Mouse (Mus musculus): Measurements from ENCODE around the gene Appbp2. TPM values are rescaled to one million over a fixed set of nuclear protein-coding genes. Genes with fewer than 3 reads are reported as not detected.
"Not testable (repeated sequence)": the region's sequence is repeated elsewhere in the genome, so short reads cannot be mapped to it uniquely, and the experiment has no call there.

The Appbp2 gene
- total RNA-seq, 2 experiments from 2014 or later = 51.5 to 52.7 TPM

DNA sequence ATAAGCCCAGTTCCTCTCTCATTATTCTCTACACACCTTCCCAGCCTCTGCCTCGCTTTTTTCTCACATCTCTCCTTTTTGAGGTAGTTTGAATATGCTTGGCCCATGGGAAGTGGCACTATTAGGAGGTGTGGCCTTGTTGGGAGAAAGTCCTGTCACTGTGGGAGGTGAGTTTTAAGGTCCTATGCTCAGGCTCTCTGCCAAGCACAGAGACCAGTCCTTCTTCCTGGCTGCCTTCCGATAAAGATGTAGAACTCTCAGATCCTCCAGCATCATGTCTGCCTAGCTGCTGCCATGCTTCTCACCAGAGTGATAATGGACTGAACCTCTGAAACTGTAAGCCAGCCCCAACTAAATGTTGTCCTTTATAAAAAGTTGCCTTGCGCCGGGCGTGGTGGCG lies 12.4 kb downstream of the Appbp2 start:
- no peak for DNase-seq

DNA sequence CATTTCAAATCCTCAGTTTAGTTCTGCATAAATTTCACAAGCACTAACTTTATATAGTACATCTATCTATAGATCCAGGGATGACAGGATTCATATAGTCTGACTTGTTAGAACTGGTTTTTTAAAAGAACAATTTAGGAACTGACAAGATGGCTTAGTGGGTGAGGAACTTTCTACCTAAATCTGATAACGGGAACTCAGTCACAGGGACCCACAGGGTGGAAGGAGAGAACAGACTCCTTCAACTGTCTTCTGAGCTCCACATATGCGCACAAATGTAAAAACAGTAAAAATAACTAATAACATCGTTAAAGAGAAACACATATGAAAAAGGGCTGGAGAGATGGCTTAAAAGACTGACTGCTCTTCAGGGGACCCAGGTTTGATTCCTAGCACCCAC lies 15.9 kb downstream of the Appbp2 start:
- DNase-seq = no peak

DNA sequence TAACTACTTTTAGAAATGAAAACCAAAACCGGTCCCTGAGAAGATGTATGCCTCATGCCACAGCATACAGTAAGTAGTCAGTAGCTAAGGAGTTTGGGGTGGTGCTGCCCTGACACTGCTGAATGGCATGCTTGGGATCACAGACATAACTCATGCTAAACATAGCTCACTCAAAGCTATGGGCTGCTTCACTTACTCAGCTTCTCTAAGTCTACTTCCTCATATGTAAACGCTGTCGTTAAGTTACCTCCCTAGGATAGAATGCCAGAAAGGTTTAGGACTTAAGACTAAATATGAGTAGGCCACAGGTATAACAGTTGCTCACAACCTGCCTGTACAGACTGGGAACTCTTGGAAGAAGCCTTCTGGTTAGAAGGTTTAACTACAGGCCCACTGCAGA lies 20.3 kb downstream of the Appbp2 start:
- no peak for DNase-seq

DNA sequence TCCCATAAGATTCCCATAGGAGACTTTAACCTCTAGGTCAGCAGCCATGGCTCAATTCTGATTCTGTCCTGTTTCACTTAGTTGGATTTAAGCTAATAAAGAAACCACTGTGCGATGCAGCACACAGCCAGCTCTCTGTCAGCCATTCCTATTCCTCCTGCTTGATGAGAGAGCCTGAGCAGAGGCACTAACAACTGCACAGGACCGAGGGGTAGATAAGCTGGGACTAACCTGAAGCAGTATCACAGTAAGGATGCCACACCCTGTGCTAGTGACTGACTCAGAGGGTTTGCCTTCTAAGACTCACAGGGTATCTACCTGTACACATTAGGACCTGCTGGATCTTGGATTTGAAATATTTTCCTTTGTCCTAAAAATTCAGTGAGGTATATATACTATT lies 21.7 kb downstream of the Appbp2 start:
- DNase-seq = no peak

DNA sequence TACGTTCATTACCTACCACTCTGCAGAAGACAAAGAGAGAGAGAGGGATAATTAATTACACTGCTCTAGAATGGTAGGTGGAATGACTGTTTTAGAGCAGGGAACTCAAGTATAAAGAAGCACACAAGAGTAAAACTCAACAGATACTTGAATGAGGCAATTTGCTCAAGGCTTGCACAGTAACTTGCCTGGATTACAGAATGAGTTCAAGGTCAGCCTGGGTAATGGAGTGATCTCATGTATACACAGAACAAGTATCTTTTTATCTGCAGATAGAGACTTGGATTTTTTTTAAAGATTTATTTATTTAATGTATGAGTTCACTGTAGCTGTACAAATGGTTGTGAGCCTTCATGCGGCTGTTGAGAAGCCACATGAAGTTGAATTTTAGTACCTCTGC lies 23.8 kb downstream of the Appbp2 start:
- no peak for DNase-seq

DNA sequence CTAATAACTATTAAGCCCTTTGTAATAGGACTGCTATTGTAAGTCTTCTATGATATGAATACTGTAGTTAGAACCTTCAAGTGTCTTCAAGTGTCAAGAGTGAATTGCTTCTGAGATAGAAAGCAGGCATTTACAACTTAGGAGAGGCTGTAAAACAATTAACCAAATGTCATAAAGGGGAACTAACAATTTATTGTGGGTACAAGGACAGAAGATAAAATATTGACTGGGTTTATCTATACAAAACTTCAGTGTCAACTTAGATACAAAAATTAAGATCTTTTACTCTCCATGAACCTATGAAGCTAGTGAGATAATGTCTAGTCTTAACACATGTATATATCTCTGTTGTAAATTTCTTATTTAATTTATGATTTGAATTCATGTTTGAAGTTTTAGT lies 28.7 kb downstream of the Appbp2 start:
- DNase-seq = no peak

DNA sequence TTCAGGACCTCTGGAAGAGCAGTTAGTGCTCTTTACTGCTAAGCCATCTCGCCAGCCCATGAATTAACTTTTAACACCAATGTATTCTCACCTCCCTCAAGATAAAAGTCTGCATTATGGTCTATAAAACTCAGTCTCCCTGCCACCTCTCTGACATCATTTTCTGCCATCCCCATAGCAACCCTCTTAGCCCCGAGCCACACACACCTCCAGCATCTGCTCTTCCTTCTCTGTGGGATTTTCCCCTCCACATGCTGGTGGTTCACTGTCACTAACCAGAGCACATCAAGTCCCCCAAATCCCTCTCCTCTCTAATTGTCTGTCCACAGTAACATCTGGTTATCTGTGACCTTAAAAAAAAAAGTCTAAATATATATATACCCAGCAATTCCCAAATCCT lies 36.0 kb downstream of the Appbp2 start:
- no peak for DNase-seq

DNA sequence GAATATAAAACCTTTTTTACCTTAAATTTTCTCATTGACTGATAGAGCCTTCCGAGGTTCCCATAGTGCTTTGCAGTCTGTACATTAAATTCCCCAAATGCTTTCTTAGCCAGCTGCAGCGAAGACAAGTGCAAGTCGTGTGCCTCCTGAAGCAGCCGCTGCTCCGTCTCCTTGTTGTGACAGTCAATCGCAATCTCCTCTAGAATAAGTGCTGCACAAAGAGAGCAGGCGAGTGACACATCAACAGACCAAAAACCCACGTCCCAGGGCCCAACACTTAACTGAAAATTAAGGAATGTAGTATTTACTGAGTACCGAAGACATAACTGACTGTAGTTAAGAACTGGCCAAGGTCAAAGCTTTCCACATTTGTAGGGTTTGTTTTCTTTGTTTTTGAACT lies 38.9 kb downstream of the Appbp2 start:
- DNase-seq = no peak

DNA sequence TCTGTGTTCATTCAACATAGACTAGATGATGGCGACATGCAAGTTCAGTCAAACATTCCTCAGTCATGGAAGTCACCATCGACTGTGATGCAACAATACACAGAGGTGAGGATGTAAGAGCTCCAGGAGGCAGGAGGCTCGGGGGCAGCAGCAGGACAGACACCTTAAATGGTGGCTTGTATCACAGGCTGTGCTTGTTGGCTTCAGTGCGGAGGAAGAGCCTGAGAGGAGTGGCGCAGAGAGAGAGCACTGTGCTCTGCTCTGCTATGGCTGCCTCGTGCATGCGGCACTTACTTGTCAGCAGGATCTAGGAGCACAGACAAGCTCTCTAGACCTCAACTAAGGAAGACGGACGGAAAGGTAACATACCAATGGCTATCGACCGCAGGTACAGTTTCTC lies 40.7 kb downstream of the Appbp2 start:
- no peak for DNase-seq

DNA sequence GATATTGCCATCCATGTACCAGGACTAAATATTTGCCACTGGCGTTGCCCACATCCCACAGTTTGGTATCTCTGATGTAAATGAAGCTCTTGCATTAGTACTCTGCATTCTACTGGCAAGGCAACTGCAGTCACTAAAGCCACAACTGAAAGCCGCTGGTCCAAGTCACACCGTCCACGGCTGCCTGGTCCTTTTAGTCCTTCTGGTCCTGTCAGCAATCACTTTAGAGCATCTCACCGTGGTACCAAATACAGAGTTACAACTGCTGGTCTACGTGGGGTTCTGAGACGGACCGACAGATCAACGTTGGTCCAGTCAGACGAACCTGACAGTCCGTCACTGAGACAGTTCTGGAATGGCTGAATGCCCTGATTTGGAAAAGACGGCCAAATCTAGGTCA lies 44.2 kb downstream of the Appbp2 start:
- DNase-seq = no peak

DNA sequence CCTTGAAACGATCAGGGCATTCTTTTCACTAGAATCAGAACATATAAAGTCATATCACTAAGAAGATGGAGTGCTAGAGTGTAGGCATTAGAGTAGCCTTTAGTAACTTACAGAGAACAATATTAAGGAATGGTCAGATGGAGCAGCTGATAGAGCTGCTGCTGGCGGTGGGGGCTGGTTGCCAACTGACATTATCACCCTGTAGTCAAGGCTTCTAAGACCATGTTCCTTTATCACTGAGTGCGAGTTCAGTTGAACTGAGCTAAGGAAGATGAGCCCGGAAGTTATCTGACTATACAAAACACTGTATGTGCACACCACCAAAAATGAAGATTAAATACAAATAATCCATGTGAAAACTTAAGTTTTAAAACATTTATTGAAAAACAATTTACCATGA lies 45.8 kb downstream of the Appbp2 start:
- no peak for DNase-seq

DNA sequence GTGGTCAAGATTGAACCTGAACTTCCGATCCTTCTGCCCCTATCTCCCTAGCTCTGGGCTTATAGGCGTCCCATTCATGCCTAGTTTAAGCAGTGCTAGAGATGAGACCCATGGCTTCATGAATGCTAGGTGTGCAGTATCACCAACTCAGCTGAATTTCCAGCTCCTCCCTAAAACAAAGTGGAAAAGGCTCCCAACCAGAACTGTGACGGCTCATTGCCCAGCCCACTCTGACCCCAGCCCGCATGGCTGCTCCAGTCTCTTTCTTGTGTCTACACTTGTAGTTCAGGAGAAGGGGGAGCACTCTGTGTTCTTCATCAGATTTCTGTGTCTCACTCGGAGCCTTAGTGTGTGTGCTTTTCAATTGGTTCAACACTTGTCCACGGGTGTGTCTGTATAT lies 50.1 kb downstream of the Appbp2 start:
- DNase-seq = no peak

DNA sequence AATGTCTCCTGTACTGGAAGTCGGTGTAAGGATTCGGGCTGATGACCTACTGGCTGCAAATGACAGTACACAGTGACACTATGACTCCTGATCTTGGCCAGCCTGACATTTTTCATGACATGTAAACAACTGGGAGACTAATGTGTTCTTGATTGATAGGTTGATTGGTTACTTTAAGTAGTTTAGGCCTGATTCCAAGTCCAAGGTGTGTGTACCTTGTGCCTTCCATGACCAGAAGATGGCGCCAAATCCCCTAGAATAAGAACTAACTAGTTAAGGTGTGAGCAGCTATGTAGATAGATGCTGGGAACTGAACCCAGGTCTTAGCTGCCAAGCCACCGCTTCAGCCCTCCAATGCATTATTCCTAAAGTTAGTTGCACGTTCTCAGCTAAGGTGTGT lies 50.8 kb downstream of the Appbp2 start:
- no peak for DNase-seq

DNA sequence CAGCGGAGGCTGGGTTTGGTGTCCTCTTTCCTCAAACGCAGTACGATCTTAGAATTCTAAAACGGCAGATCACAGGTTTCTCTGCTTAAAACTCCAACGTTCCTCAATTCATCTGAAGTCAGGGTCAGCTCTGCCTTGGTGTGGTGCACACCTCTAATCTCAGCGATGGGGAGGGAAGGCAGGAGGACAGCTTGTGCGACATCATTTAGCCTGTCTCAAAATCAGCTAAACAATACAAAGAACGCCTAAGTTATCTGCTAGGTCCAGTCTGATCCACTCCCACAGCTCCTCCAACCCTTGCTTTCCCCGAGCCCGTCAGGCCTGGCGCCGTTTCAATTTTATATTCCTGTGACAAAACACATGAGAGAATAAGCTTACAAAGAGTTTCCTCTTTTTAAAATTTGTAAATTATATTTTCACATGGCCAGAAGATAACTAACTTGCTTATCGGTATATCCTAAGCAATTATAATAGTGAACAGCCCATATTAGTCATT lies 51.6 kb downstream of the Appbp2 start:
- no peak for DNase-seq

DNA sequence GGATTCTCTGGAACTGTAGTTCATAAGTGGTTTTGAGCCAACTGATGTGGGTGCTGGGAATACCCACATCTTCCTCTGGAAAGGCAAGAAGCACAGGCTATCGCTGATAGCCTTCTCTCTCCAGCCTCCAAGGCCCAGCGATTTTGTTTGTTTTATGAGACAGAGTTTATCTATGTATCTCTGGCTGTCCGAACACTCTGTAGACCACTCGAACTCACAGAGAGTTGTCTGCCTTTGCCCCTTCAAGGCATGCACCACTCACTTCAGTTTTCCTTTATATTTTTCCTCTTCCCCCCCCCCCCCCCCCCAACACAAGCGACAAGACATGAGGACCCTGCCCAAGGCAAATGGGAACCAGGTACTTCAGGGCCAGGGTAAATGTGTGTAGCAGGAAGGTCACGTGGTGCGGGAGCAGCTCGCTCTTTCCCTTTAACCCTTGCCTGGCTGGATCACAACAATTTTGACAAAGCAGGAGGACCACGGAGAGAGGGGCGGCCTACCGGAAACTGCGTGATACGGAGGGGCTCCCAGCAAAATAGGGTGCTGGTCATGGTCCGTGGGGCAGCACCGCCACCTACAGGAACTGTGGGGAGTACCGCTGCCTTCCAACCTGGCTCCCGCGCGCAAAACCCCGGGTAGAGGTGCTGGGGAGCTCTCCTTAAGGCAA lies 52.2 kb downstream of the Appbp2 start:
- DNase-seq = peak; percentile 63 to 70

DNA sequence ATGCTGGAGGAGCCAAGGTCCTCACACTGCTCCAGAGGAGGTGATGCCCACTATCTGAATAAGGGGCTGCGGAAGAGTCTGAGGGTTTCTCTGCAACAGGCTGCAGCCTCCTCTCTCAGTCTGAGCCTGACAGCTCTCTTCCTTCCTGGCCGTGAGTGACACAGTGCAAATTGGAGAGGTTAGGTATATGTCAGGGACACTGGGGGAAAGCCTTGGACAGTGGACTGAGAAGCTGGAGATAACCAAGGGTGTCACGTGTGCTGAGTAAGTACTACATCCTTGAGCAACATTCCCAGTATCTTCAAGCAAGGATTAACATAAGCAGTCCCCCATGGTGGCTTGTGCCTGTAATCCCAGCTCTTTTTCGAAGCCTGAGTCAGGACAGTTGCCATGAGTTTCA lies 56.5 kb downstream of the Appbp2 start:
- DNase-seq = no peak

DNA sequence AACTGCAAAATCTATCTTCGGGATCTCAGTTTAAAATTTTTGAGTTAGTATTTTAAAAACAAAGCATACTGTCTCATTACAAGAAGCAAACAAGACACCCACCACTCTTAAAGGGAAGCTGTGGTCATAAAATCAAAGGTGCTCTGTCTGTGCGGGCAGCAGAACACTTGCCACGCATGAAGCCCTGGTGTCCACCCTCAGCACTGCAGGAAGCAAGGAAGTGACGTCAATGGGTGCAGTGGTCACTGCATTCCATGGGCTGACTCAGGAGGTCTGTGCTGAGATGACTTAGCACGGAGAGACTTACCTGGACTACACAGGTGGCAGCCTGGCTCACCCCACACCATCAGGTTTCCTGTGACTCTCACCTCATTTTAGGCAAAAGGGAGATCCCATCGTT lies 57.2 kb downstream of the Appbp2 start:
- DNase-seq = no peak

DNA sequence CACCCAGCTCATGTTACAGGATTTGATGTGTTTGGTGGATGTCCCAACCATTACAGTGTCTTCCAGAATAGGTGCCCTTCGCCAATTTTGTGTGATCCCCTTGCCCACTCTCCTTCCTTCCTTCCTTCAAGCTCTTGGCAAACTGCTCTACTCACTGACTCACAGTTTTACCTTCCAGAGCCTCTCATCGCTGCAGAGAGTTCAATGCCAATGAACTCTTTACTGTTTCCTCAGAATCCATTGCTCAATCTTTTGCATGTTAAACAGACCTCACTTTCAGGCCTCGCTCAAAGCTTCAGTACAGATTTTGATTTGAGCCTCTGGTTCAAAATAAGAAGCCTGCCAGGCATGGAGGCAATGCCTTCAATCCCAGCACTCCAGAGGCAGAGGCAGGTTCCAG lies 59.0 kb downstream of the Appbp2 start:
- no peak for DNase-seq

DNA sequence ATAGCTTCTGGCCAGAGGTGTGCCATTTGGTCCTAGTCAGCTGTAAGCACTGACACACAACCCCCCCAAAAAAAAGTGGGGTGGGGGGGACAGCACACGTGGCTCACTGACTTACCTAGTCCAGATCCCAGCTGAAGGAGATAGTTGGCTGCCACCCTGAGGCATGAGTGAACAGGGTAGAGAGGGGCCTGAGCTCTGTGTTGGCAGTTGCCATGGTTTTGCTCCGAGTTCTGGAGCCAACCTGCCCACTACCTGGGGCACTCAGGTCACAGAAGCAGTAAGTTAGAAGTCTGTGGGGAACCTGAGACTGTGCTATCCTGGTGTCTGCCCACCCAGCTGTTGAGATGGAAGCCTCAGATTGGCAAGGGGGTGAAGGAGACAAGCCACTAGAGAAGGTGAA lies 64.1 kb downstream of the Appbp2 start:
- DNase-seq = no peak

DNA sequence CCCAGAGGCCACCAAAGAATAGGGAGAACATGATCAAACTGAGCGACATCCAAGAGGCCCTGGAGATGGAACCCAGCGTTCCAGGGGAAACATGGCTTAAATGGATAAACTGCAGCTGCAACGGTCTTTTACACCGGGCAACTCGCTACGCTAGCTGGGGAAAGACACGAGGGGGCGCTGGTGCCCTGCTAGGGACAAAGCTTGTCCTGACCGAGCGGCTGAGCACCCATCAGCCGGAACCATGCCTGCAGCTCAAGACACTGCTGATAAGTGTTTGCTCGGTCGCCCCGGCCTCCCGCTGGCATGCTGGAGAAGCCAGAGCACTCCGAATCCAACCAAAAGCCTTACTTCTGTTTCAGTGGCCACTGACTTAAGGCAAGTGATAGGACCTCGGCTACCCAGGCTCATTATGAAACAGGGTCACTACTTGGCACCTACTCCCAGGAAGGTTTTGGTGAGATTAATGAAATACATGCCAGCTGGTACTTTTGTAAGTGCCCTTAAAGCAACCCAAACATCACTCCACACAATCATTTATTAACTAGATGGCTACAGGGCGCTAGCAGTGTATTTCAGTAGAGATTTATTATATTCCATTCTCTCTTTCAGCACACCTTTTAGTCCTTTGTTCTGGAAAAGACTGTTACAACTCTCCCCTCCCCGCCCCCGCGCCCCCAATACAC lies 64.7 kb downstream of the Appbp2 start, which contains the start of gene 1700125H20Rik:
1700125H20Rik (plus strand) TSS at position 347 of the 683 bp plus-strand sequence.
- peak; percentile 83 to 84 for DNase-seq

DNA sequence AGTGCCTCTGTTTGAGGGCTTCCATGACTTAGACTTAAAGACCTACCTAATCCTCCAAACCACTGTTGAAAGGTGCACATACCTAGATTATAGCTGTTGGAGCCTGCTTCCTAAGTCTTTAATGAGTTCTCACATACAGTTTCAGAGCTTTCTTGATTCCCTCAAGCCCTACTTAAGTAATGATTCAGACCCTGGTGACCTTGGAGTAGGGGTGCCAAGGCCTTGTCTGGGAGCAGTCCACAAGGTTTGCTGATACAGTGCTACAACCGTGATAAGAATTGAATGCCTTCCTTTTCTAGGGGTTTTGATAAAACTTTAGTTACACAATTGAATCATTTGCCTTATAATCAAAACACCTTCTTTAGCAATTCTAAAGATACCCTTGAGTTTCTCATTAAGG lies 67.4 kb downstream of the Appbp2 start:
- DNase-seq = no peak

DNA sequence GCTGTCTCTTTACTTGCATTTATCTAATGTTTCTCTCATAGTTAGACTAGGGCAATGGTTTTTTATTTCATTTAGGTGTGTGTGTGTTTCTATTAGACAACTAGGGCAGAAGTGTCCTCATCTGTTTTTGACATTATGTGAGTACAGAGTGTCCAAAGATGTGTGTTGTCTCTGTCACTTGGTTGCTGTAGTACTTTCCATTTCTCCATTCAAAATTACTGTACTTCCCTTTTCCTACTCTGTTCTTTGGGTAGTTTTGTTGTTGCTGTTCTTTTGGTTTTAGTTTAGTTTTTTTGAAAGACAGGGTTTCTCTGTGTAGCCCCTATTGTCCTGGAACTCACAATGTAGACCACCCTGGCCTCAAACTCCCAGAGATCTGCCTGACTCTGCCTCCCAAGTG lies 70.6 kb downstream of the Appbp2 start:
- no peak for DNase-seq

DNA sequence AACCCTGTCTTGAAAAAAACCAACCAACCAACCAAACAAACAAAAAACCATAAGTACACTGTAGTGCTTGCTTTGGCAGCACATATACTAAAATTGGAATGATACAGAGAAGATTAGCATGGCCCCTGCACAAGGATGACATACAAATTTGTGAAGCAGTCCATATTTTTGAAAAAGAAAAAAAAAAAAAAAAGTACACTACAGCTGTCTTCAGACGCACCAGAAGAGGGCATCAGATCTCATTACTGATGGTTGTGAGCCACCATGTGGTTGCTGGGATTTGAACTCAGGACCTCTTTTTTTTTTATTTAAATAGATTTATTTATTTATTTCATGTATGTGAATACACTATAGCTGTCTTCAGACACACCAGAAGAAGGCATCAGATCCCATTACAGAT lies 71.9 kb downstream of the Appbp2 start:
- DNase-seq = not testable (repeated sequence)

DNA sequence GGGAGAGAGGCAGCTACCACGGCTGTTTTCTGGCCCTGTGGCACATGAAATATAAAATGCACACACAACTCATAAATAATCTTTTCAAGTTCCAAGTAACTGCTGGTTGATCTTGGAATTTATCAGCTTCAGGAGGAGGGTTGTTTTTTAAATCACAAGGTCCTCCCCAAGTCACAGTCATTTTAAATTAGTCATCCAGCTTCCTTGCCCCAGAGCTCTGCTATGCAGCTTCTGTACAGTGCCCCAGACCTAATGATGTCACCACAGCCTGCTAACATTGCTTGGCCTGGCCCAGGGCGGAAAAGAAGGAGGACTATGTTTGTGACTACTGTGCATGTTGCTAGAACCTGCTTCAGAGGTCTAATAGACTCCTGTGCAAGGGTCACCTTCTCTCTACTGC lies 77.6 kb downstream of the Appbp2 start:
- DNase-seq = no peak

All from layer of hippocampus, postnatal 36 days (tissue).